ENCODE assay signal across 8 mouse cellular contexts in genomic region chr3:138490034-138490337, GRCm38 (mm10). TPM values are rescaled to one million over a fixed set of nuclear protein-coding genes. Genes with fewer than 3 reads are reported as not detected.
DNase-seq lines count a peak whose midpoint lies in the region; ATAC-seq and TF ChIP-seq lines count a peak whose summit lies in the region.

No protein-coding gene starts in this region.

- H3K4me3 ChIP-seq in kidney, postnatal 0 days (replicated peaks; ENCODE audit: low read depth, low read length): peak overlapping the region; percentile 96
- peak overlapping the region; percentile 94 for H3K4me3 ChIP-seq in embryonic facial prominence, embryonic 10.5 days
- peak overlapping the region; percentile 79 for H3K4me3 ChIP-seq in hindbrain, embryonic 14.5 days (replicated peaks; ENCODE audit: low read length)
- H3K4me3 ChIP-seq in midbrain, embryonic 13.5 days (replicated peaks): peak overlapping the region; percentile 88

- H3K36me3 ChIP-seq in kidney, postnatal 0 days (ENCODE audit: insufficient read depth, low read length): no peaks in the 10 kb centered on the region
- peaks cover 24% of the 10 kb centered on the region for H3K36me3 ChIP-seq in embryonic facial prominence, embryonic 10.5 days (replicated peaks)
- no peaks in the 10 kb centered on the region; the same call in 1 of the 2 replicates for H3K36me3 ChIP-seq in hindbrain, embryonic 14.5 days (replicated peaks; ENCODE audit: control insufficient read depth, insufficient read depth)
- H3K36me3 ChIP-seq in midbrain, embryonic 13.5 days: peaks cover 8% of the 10 kb centered on the region

- intact Hi-C loops in left cerebral cortex, postnatal 14 days (cut with DNase I): no loop called here

- no peak for DNase-seq in kidney, postnatal 0 days (ENCODE audit: low spot score)
- DNase-seq in kidney, adult 18-20 months: no peak
- no peak for DNase-seq in embryonic facial prominence, embryonic 10.5 days (ENCODE audit: low spot score)
- no peak for DNase-seq in hindbrain, embryonic 14.5 days (ENCODE audit: low spot score)
- DNase-seq in Muller cell, postnatal 12 days (ENCODE audit: inconsistent ontology term): no peak
- DNase-seq in adrenal gland, postnatal 25 days: no peak
- DNase-seq in left cerebral cortex, postnatal 14 days (ENCODE audit: low spot score in 2 of 2): no peak

- no peak overlapping the region for H3K27ac ChIP-seq in kidney, postnatal 0 days
- H3K27ac ChIP-seq in embryonic facial prominence, embryonic 10.5 days (replicated peaks): peak overlapping the region; percentile 92
- no peak overlapping the region for H3K27ac ChIP-seq in hindbrain, embryonic 14.5 days
- no peak overlapping the region for H3K27ac ChIP-seq in midbrain, embryonic 13.5 days

- H3K27me3 ChIP-seq in kidney, postnatal 0 days (ENCODE audit: insufficient read depth, low read length): no peaks in the 10 kb centered on the region
- no peaks in the 10 kb centered on the region for H3K27me3 ChIP-seq in embryonic facial prominence, embryonic 10.5 days (replicated peaks; ENCODE audit: low read depth, poor library complexity, severe bottlenecking)
- H3K27me3 ChIP-seq in hindbrain, embryonic 14.5 days (ENCODE audit: control insufficient read depth, insufficient read depth, low read length): no peaks in the 10 kb centered on the region
- no peaks in the 10 kb centered on the region for H3K27me3 ChIP-seq in midbrain, embryonic 13.5 days

- H3K4me1 ChIP-seq in kidney, postnatal 0 days (replicated peaks; ENCODE audit: insufficient read depth, low read length): 0 out of 2 replicates have a peak, but pooled peaks cover 8% of the 10 kb centered on the region
- peaks cover 11% of the 10 kb centered on the region for H3K4me1 ChIP-seq in embryonic facial prominence, embryonic 10.5 days
- H3K4me1 ChIP-seq in hindbrain, embryonic 14.5 days (replicated peaks; ENCODE audit: control insufficient read depth, insufficient read depth, low read length): peaks cover 11% of the 10 kb centered on the region
- peaks cover 15% of the 10 kb centered on the region for H3K4me1 ChIP-seq in midbrain, embryonic 13.5 days (replicated peaks)

- no peaks in the 10 kb centered on the region for H3K9me3 ChIP-seq in kidney, postnatal 0 days (replicated peaks; ENCODE audit: low read length)
- H3K9me3 ChIP-seq in embryonic facial prominence, embryonic 10.5 days: 0 out of 2 replicates have a peak, but pooled peaks cover 4% of the 10 kb centered on the region
- H3K9me3 ChIP-seq in hindbrain, embryonic 14.5 days (ENCODE audit: control insufficient read depth, low read length): no peaks in the 10 kb centered on the region
- no peaks in the 10 kb centered on the region for H3K9me3 ChIP-seq in midbrain, embryonic 13.5 days

- H3K9ac ChIP-seq in kidney, postnatal 0 days (ENCODE audit: low read depth, low read length): peak overlapping the region; percentile 43; the same call in 1 of the 2 replicates
- peak overlapping the region; percentile 54 for H3K9ac ChIP-seq in hindbrain, embryonic 14.5 days
- H3K9ac ChIP-seq in midbrain, embryonic 13.5 days (replicated peaks): peak overlapping the region; percentile 53

- H3K4me2 ChIP-seq in kidney, postnatal 0 days (ENCODE audit: low read length): peak overlapping the region; percentile 57
- peak overlapping the region; percentile 89 for H3K4me2 ChIP-seq in hindbrain, embryonic 14.5 days (replicated peaks)
- H3K4me2 ChIP-seq in midbrain, embryonic 13.5 days (replicated peaks): peak overlapping the region; percentile 61

- no peak for TF ChIP-seq CTCF in kidney, postnatal 0 days (IDR thresholded peaks at IDR 0.05; ENCODE audit: low read depth)

- WGBS in kidney, postnatal 0 days: 21% methylated on average over 6 of the region's 6 CpGs
- WGBS in embryonic facial prominence, embryonic 10.5 days: 33% methylated on average over 6 of the region's 6 CpGs
- 22% methylated on average over 6 of the region's 6 CpGs for WGBS in hindbrain, embryonic 14.5 days
- WGBS in midbrain, embryonic 13.5 days: 32% methylated on average over 6 of the region's 6 CpGs

- ATAC-seq in kidney, postnatal 0 days (replicated peaks; ENCODE audit: low FRiP score, low read depth): no peak
- no peak; the same call in 1 of the 2 replicates for ATAC-seq in hindbrain, embryonic 14.5 days (ENCODE audit: low FRiP score)
- ATAC-seq in midbrain, embryonic 13.5 days: 0 out of 2 replicates have a peak, but pooled peaks have one; percentile 8

RNA-seq across cellular contexts. Expression of gene Metap1, which starts 0.7 kb away (rescaled TPM):
- 40.2 and 41.4 TPM in 2 replicates for polyA plus RNA-seq in kidney, postnatal 0 days (2015; fragmentation: Nextera tagmentation; extraction: Ambion mirVana)
- polyA plus RNA-seq in embryonic facial prominence, embryonic 10.5 days (2016; fragmentation: Nextera tagmentation; extraction: Ambion mirVana): 46.2 and 48.8 TPM in 2 replicates
- 58.3 and 61.9 TPM in 2 replicates for polyA plus RNA-seq in hindbrain, embryonic 14.5 days (2014; fragmentation: Nextera tagmentation; extraction: Ambion mirVana)
- 43.4 and 46.6 TPM in 2 replicates for polyA plus RNA-seq in midbrain, embryonic 13.5 days (2015; fragmentation: Nextera tagmentation; extraction: Ambion mirVana)
- total RNA-seq in adrenal gland, postnatal 25 days (2021): 61.0 and 63.3 TPM in 2 replicates
- 10 to 100 TPM; 40.7 to 41.9 TPM for total RNA-seq in left cerebral cortex, postnatal 14 days (2021)

RNA-seq across cellular contexts. Expression of gene Eif4e, which starts 36.0 kb away (rescaled TPM):
- 240 and 259 TPM in 2 replicates for polyA plus RNA-seq in kidney, postnatal 0 days (2015; fragmentation: Nextera tagmentation; extraction: Ambion mirVana)
- 529 and 534 TPM in 2 replicates for polyA plus RNA-seq in embryonic facial prominence, embryonic 10.5 days (2016; fragmentation: Nextera tagmentation; extraction: Ambion mirVana)
- polyA plus RNA-seq in hindbrain, embryonic 14.5 days (2014; fragmentation: Nextera tagmentation; extraction: Ambion mirVana): 314 and 377 TPM in 2 replicates
- polyA plus RNA-seq in midbrain, embryonic 13.5 days (2015; fragmentation: Nextera tagmentation; extraction: Ambion mirVana): 343 and 393 TPM in 2 replicates
- total RNA-seq in adrenal gland, postnatal 25 days (2021): 168 and 178 TPM in 2 replicates
- total RNA-seq in left cerebral cortex, postnatal 14 days (2021): 100 to 1,000 TPM; 154 to 172 TPM

RNA-seq across cellular contexts. Expression of gene Adh5, which starts 47.1 kb away (rescaled TPM):
- 280 and 288 TPM in 2 replicates for polyA plus RNA-seq in kidney, postnatal 0 days (2015; fragmentation: Nextera tagmentation; extraction: Ambion mirVana)
- 260 and 265 TPM in 2 replicates for polyA plus RNA-seq in embryonic facial prominence, embryonic 10.5 days (2016; fragmentation: Nextera tagmentation; extraction: Ambion mirVana)
- polyA plus RNA-seq in hindbrain, embryonic 14.5 days (2014; fragmentation: Nextera tagmentation; extraction: Ambion mirVana): 196 and 198 TPM in 2 replicates
- 243 and 250 TPM in 2 replicates for polyA plus RNA-seq in midbrain, embryonic 13.5 days (2015; fragmentation: Nextera tagmentation; extraction: Ambion mirVana)
- total RNA-seq in adrenal gland, postnatal 25 days (2021): 164 and 196 TPM in 2 replicates
- 10 to 100 TPM; 72.7 to 73.4 TPM for total RNA-seq in left cerebral cortex, postnatal 14 days (2021)
